Mouse (Mus musculus): ENCODE measurements around the gene Idh2. TPM values are rescaled to one million over a fixed set of nuclear protein-coding genes. Genes with fewer than 3 reads are reported as not detected.

Idh2 gene
- total RNA-seq, 2 experiments from 2014 or later: 53.9 to 67.1 TPM

DNA sequence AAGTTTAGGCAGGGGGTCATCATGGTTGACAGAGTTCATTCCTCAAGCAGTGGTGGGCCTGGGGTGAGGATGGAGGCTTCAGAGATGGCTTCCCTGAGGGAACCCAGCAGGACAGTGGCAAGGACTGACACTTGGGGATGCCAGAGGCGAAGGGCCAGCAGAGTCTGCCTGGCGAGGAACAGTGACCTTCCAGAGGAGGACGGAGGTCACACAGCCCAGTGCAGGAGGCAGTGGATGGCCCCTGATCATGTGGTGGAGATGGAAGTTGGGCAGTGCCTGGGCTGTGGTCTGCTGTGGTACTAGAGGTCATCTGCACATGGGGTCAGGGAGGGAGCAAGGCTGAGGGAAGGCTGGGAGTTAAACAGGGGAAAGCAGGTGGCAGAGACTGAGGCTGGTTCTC lies 49.9 kb downstream of the Idh2 start:
- Histone ChIP-seq H3K4me3 (no peak overlapping the region), H3K27ac (no peak overlapping the region)
- DNase-seq (ENCODE audit: extremely low spot score in 1 of 2, low spot score in 2 of 2): no peak
- intact Hi-C loops (cut with DNase I): no loop called here
- no peak for TF ChIP-seq CTCF (IDR thresholded peaks at IDR 0.05)

DNA sequence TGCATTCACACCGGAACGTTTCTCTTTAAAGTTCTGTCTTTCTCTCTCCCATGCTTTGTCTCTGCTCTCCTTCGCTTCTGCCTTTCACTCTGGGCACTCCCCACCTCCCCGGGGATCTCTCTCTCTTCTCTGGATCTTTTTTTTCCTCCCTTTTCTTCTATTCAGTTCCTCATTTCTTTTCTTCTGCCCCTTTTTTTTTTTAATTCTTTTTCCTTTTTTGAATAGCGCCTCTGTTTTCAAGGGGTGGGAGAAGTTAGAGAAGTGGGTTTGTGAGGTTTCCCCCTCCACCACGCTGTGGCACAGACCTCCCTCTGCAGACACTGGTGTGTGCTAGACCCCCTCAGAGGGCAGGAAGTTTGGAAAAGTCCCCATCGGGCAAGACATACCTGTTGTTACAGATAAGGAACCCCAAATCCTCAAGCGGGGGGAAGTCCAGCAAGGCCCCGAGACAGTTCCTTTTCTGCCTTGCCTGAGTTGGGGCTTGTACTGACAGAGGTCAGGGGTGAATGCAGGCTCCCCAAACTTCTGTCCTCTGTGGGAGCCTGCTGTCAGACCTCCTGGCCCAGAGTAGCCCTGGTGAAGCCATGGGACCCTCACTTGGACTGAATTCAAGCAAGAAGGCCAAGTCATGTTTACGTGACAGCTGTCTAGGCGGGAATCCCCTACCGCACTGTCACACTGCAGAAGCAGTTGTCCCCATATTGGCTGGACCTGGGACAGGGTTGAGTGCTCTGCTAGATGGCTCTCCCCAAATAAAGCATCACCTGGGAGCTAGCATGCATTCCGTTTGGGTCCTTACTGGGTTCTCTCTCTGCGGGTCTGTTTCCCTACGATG lies 51.1 kb downstream of the Idh2 start:
- no peak overlapping the region for H3K4me3 ChIP-seq
- intact Hi-C loops (cut with DNase I): no loop called here
- no peak overlapping the region for H3K27ac ChIP-seq
- no peak for TF ChIP-seq CTCF (IDR thresholded peaks at IDR 0.05)
- DNase-seq (ENCODE audit: extremely low spot score in 1 of 2, low spot score in 2 of 2): no peak

- no peak for TF ChIP-seq CTCF (IDR thresholded peaks at IDR 0.05)
- H3K27ac ChIP-seq: no peak overlapping the region
- DNase-seq (ENCODE audit: extremely low spot score in 1 of 2, low spot score in 2 of 2): no peak
- intact Hi-C loops (cut with DNase I): no loop called here
- H3K4me3 ChIP-seq: no peak overlapping the region
These were observed 51.9 kb downstream of the Idh2 start for GRCm38 (mm10) chr7:80063244-80063643.

- intact Hi-C loops (cut with DNase I): no loop called here
- no peak for TF ChIP-seq CTCF (IDR thresholded peaks at IDR 0.05)
- H3K4me3 ChIP-seq: no peak overlapping the region
- DNase-seq (ENCODE audit: extremely low spot score in 1 of 2, low spot score in 2 of 2): no peak
- H3K27ac ChIP-seq: no peak overlapping the region
These were observed 52.9 kb downstream of the Idh2 start for GRCm38 (mm10) chr7:80062083-80062826.

GRCm38 (mm10) chr7:80060012-80060778 lies 55.0 kb downstream of the Idh2 start:
- intact Hi-C loops (cut with DNase I): no loop called here
- no peak for TF ChIP-seq CTCF (IDR thresholded peaks at IDR 0.05)
- Histone ChIP-seq H3K27ac (no peak overlapping the region), H3K4me3 (no peak overlapping the region)
- no peak for DNase-seq (ENCODE audit: extremely low spot score in 1 of 2, low spot score in 2 of 2)

DNA sequence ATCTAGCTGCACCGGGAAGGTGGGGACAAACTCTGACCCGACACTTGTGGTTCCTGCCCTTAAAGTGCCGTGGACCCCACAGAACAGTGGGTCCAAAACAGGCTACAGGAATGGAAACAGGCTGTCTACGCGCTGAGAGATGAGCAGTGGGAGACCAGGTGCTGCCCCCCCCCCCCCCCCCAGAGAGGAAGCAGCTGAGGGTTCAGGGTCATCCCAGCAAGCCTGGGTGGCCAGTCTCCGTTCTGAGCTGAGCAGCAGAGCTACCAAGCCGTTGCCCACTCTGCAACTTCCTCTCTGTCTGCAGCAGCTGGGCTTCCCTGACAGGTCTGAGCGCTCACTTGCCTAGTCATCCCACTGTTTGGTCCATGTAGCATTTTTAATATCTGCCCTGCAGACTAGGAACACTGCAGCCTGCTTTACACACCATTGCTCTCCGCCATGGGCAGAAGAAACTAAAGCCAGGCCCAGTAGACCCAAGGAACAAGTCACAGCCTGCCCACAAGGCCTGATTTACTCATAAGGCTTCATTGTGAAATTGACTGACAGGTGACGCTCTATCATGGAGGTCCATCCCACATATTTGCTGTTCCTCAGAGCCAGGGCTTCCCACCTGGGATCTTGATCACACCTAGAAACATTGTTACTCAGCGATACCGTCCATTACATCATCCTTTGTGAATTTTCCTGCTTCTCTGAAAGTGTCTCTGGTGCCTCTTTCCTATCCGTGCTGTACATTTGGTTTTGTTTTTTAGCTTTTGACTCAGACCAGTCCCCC lies 55.9 kb downstream of the Idh2 start:
- intact Hi-C loops (cut with DNase I): no loop called here
- Histone ChIP-seq H3K27ac (peak overlapping the region; percentile 53; the same call in 1 of the 2 replicates), H3K4me3 (no peak overlapping the region)
- DNase-seq (ENCODE audit: extremely low spot score in 1 of 2, low spot score in 2 of 2): no peak
- no peak for TF ChIP-seq CTCF (IDR thresholded peaks at IDR 0.05)

GRCm38 (mm10) chr7:80058405-80059063 lies 56.7 kb downstream of the Idh2 start:
- Histone ChIP-seq H3K27ac (peak overlapping the region; percentile 53; the same call in 1 of the 2 replicates), H3K4me3 (no peak overlapping the region)
- no peak for DNase-seq (ENCODE audit: extremely low spot score in 1 of 2, low spot score in 2 of 2)
- TF ChIP-seq CTCF (IDR thresholded peaks at IDR 0.05): no peak
- intact Hi-C loops (cut with DNase I): no loop called here

DNA sequence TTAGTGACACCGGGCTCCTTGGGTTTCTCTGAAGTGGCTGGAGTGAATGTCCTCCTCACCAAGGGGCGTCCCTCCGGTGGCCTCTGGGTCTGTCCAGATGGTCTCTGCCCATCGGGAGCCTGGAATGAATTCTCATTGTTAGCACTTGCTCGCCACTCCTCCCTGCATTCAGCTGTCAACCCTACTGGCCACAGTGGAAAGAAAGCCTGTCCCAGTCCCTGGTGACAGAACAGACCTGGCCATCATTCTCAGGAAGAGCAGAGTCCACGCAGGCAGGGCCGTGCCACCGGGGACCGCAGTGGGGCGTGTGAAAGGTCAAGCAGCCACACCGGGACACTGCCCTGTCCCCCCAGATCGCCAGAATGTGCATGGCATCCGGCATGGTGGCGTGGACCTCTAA lies 57.4 kb downstream of the Idh2 start:
- Histone ChIP-seq H3K4me3 (no peak overlapping the region), H3K27ac (0 out of 2 replicates have a peak overlapping the region, but pooled peaks have one; percentile 12)
- no peak for TF ChIP-seq CTCF (IDR thresholded peaks at IDR 0.05)
- no peak for DNase-seq (ENCODE audit: extremely low spot score in 1 of 2, low spot score in 2 of 2)
- intact Hi-C loops (cut with DNase I): no loop called here

GRCm38 (mm10) chr7:80057002-80057691 lies 58.0 kb downstream of the Idh2 start:
- no peak for DNase-seq (ENCODE audit: extremely low spot score in 1 of 2, low spot score in 2 of 2)
- intact Hi-C loops (cut with DNase I): no loop called here
- no peak for TF ChIP-seq CTCF (IDR thresholded peaks at IDR 0.05)
- Histone ChIP-seq H3K27ac (peak overlapping the region; percentile 12; the same call in 1 of the 2 replicates), H3K4me3 (no peak overlapping the region)

- no peak for DNase-seq (ENCODE audit: extremely low spot score in 1 of 2, low spot score in 2 of 2)
- H3K4me3 ChIP-seq: no peak overlapping the region
- intact Hi-C loops (cut with DNase I): no loop called here
- TF ChIP-seq CTCF (IDR thresholded peaks at IDR 0.05): no peak
- H3K27ac ChIP-seq: no peak overlapping the region
These were observed 59.4 kb downstream of the Idh2 start for GRCm38 (mm10) chr7:80055781-80056180.
